14 mouse cellular contexts compared by ENCODE assay signal in the genomic region with DNA sequence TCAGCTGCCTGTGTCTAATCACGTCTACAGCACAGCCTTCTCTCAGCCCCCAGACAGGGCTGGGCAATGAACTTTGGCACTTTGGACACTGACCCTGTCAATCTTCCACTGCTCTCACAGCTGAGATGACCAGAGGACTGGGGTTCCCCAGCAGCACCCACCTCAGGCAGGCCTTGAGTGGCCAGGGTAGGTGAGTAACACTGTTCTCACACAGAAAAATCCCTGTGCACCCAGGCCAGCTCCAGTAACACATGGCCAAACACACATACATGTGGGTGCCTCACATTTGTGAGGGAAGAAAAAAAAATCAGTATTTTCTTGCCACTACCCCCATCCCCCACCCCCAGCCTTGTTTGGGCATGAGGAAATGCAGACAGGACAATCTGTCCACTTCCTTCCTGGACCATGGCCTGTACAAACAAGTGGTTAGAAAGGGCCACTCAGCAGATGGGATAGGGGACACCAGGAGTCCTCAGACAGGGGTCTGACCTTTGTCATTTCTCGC. TPM values are rescaled to one million over a fixed set of nuclear protein-coding genes. Genes with fewer than 3 reads are reported as not detected.
DNase-seq lines count a peak whose midpoint lies in the region; ATAC-seq lines count a peak whose summit lies in the region.
"Had no signal": no experiment of that assay in that cellular context is flagged by ENCODE, and none has a peak within 500 bp of the region (broad histone marks: within the 10 kb centered on the region; RNA-seq: fewer than 3 reads in every experiment).

No protein-coding gene starts in this region.

- no peak for DNase-seq in heart, postnatal 36 days
- peak; percentile 68 for DNase-seq in kidney, postnatal 10 days
- DNase-seq in lung, postnatal 10 days, result peak; percentile 55
- DNase-seq in right cerebral cortex, adult 2 months (ENCODE audit: low spot score in 2 of 2), result no peak
- no peak for DNase-seq in cerebellum, adult 8-10 months
- DNase-seq in layer of hippocampus, adult 9-11 months, result no peak
- DNase-seq: gastrocnemius, postnatal 25 days; right cerebral cortex, postnatal 25 days had no signal

- H3K4me3 ChIP-seq in heart, embryonic 16.5 days (ENCODE audit: low read length), result no peak overlapping the region
- H3K4me3 ChIP-seq in intestine, embryonic 16.5 days (ENCODE audit: low read length), result no peak overlapping the region
- H3K4me3 ChIP-seq: forebrain, embryonic 12.5 days; midbrain, embryonic 15.5 days; neural tube, embryonic 15.5 days had no signal

- ATAC-seq in heart, embryonic 16.5 days (replicated peaks; ENCODE audit: extremely low read depth, insufficient read depth, low FRiP score), result no peak
- ATAC-seq in intestine, embryonic 16.5 days, result peak; percentile 59
- ATAC-seq: hindbrain, postnatal 0 days; midbrain, embryonic 15.5 days had no signal

- H3K27me3 ChIP-seq in heart, embryonic 16.5 days (ENCODE audit: control insufficient read depth, insufficient read depth, low read length), result no peaks in the 10 kb centered on the region
- H3K27me3 ChIP-seq in intestine, embryonic 16.5 days (replicated peaks; ENCODE audit: control insufficient read depth, insufficient read depth, low read length), result no peaks in the 10 kb centered on the region
- H3K27me3 ChIP-seq: forebrain, embryonic 12.5 days; midbrain, embryonic 15.5 days; neural tube, embryonic 15.5 days had no signal

- H3K4me1 ChIP-seq in heart, embryonic 16.5 days (ENCODE audit: control insufficient read depth, insufficient read depth, low read length), result peaks cover 11% of the 10 kb centered on the region
- peaks cover 3% of the 10 kb centered on the region; the same call in 1 of the 2 replicates for H3K4me1 ChIP-seq in intestine, embryonic 16.5 days (ENCODE audit: control insufficient read depth, insufficient read depth, low read length)
- H3K4me1 ChIP-seq: forebrain, embryonic 12.5 days; midbrain, embryonic 15.5 days; neural tube, embryonic 15.5 days had no signal

- H3K4me2 ChIP-seq in heart, embryonic 16.5 days (ENCODE audit: low read depth, low read length), result no peak overlapping the region
- H3K4me2 ChIP-seq in intestine, embryonic 16.5 days (ENCODE audit: low read depth, low read length), result no peak overlapping the region
- H3K4me2 ChIP-seq: forebrain, embryonic 12.5 days; midbrain, embryonic 15.5 days; neural tube, embryonic 15.5 days had no signal

- 54% methylated on average over 2 of the region's 2 CpGs for WGBS in heart, embryonic 16.5 days
- 54% methylated on average over 2 of the region's 2 CpGs for WGBS in intestine, embryonic 16.5 days

- peak overlapping the region; percentile 67 for H3K27ac ChIP-seq in heart, embryonic 16.5 days (ENCODE audit: low read length)
- peak overlapping the region; percentile 53; the same call in 1 of the 2 replicates for H3K27ac ChIP-seq in intestine, embryonic 16.5 days (ENCODE audit: low read length)
- H3K27ac ChIP-seq: forebrain, embryonic 12.5 days; hindbrain, postnatal 0 days; midbrain, embryonic 15.5 days; neural tube, embryonic 15.5 days had no signal

- peaks cover 90% of the 10 kb centered on the region for H3K36me3 ChIP-seq in heart, embryonic 16.5 days (ENCODE audit: control insufficient read depth, insufficient read depth)
- peaks cover 35% of the 10 kb centered on the region for H3K36me3 ChIP-seq in intestine, embryonic 16.5 days (ENCODE audit: control insufficient read depth, insufficient read depth, low read length)

- H3K9ac ChIP-seq in heart, embryonic 16.5 days (ENCODE audit: low read length), result no peak overlapping the region
- H3K9ac ChIP-seq in intestine, embryonic 16.5 days (ENCODE audit: low read depth, low read length), result no peak overlapping the region
- H3K9ac ChIP-seq: forebrain, embryonic 12.5 days; midbrain, embryonic 15.5 days; neural tube, embryonic 15.5 days had no signal

- no peaks in the 10 kb centered on the region for H3K9me3 ChIP-seq in heart, embryonic 16.5 days (replicated peaks; ENCODE audit: control insufficient read depth, low read length)
- H3K9me3 ChIP-seq in intestine, embryonic 16.5 days (ENCODE audit: control insufficient read depth, low read length), result no peaks in the 10 kb centered on the region
- H3K9me3 ChIP-seq: forebrain, embryonic 12.5 days; midbrain, embryonic 15.5 days; neural tube, embryonic 15.5 days had no signal

- intact Hi-C loops in heart, postnatal 36 days (cut with DNase I), result no loop called here

RNA-seq across cellular contexts. Expression of gene Stab1, which starts 14.4 kb away (rescaled TPM):
- 36.6 and 43.8 TPM in 2 replicates for polyA plus RNA-seq in heart, embryonic 16.5 days (2015; fragmentation: Nextera tagmentation; extraction: Ambion mirVana)
- total RNA-seq in heart, postnatal 36 days (2021), result 10 to 100 TPM; 66.1 to 85.9 TPM
- 19.0 and 24.5 TPM in 2 replicates for polyA plus RNA-seq in intestine, embryonic 16.5 days (2015; fragmentation: Nextera tagmentation; extraction: Ambion mirVana)

RNA-seq across cellular contexts. Expression of gene Tnnc1, which starts 25.3 kb away (rescaled TPM):
- polyA plus RNA-seq in heart, embryonic 16.5 days (2015; fragmentation: Nextera tagmentation; extraction: Ambion mirVana), result 4,861 and 5,105 TPM in 2 replicates
- total RNA-seq in heart, postnatal 36 days (2021), result 1,000 to 10,000 TPM; 4,706 to 5,436 TPM
- 3.5 and 3.7 TPM in 2 replicates for polyA plus RNA-seq in intestine, embryonic 16.5 days (2015; fragmentation: Nextera tagmentation; extraction: Ambion mirVana)

RNA-seq across cellular contexts. Expression of gene Nisch, which starts 33.9 kb away (rescaled TPM):
- polyA plus RNA-seq in heart, embryonic 16.5 days (2015; fragmentation: Nextera tagmentation; extraction: Ambion mirVana), result 331 and 376 TPM in 2 replicates
- 100 to 1,000 TPM; 128 to 143 TPM for total RNA-seq in heart, postnatal 36 days (2021)
- polyA plus RNA-seq in intestine, embryonic 16.5 days (2015; fragmentation: Nextera tagmentation; extraction: Ambion mirVana), result 217 and 228 TPM in 2 replicates

RNA-seq across cellular contexts. Expression of gene Sema3g, which starts 34.8 kb away (rescaled TPM):
- polyA plus RNA-seq in heart, embryonic 16.5 days (2015; fragmentation: Nextera tagmentation; extraction: Ambion mirVana), result 0.97 TPM in 2 replicates
- total RNA-seq in heart, postnatal 36 days (2021), result 10 to 100 TPM; 14.2 to 18.3 TPM
- 0.51 and 0.67 TPM in 2 replicates for polyA plus RNA-seq in intestine, embryonic 16.5 days (2015; fragmentation: Nextera tagmentation; extraction: Ambion mirVana)

RNA-seq across cellular contexts. Expression of gene Nt5dc2, which starts 52.0 kb away (rescaled TPM):
- polyA plus RNA-seq in heart, embryonic 16.5 days (2015; fragmentation: Nextera tagmentation; extraction: Ambion mirVana), result 288 and 319 TPM in 2 replicates
- 10 to 100 TPM; 19.5 to 19.9 TPM for total RNA-seq in heart, postnatal 36 days (2021)
- 205 and 208 TPM in 2 replicates for polyA plus RNA-seq in intestine, embryonic 16.5 days (2015; fragmentation: Nextera tagmentation; extraction: Ambion mirVana)

Comparison
In these comparisons a context has a peak if more than half of its experiments do, and no peak if none do; other contexts are left out.
1. DNase-seq: peak in kidney, postnatal 10 days (single experiment) and lung, postnatal 10 days (single experiment); none in heart, postnatal 36 days (0 of 2), right cerebral cortex, adult 2 months (0 of 2), cerebellum, adult 8-10 months (single experiment) and layer of hippocampus, adult 9-11 months (single experiment).
2. RNA of gene Tnnc1, which starts 25.3 kb away (polyA plus RNA-seq): 4,861 to 5,105 TPM in heart, embryonic 16.5 days; 3.5 to 3.7 TPM in intestine, embryonic 16.5 days; every median in the first group is over 1,000 times any median in the second.